Mouse (Mus musculus): Measurements from ENCODE around the gene Tmem266. TPM values are rescaled to one million over a fixed set of nuclear protein-coding genes. Genes with fewer than 3 reads are reported as not detected.

The Tmem266 gene
- polyA plus RNA-seq (2015; fragmentation: Nextera tagmentation; extraction: Ambion mirVana) = 0.14 and 0.18 TPM in 2 replicates

DNA sequence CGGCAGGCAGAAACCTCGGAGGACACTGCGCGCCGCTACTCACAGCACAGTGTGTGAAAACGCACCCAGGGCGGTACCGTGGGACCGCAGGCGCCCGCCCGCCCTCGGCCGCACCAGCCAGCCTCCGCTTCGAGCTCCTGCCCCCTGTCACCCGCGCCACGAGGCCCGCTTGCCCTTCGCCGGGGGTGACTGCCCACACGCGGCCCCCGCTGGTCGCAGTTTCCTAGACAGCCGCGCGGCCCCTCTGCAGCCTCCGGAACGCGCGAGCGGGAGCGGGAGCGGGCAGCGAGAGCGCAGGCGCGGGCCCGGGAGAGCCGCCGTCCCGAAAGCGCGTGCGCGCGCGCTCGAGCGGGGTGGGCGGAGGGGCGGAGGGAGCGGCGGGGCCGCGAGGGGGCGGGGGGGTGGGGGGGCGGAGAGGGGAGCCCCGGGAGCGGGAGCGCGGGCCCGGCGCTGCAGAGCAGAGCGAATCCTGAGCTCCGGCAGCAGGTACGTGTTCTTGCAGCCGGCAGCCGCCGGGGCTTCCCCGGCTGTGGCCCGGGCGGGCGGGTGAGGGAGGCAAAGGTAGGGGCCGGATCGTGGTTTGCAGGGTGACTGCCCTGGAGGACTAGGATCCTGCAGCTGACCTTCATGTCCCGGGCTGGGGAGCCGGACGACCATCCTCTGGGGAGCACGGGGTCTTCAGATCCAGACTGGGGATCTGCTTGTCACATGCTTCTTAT, at the start of gene Tmem266, which contains the start of gene Nrg4:
Gene Tmem266, plus strand, starts transcription at position 399 of the 719 bp plus-strand sequence.
Gene Nrg4, minus strand, starts transcription at position 330 of the 719 bp plus-strand sequence.
- WGBS = under 1% methylated on average over 71 of the region's 82 CpGs
- Histone ChIP-seq H3K27me3 (ENCODE audit: control insufficient read depth, insufficient read depth, low read length) (peaks cover 34% of the 10 kb centered on the region), H3K4me2 (ENCODE audit: low read depth, low read length) (peak within 1 kb of the TSS; percentile 93), H3K4me1 (ENCODE audit: control insufficient read depth, insufficient read depth, low read length) (peaks cover 9% of the 10 kb centered on the region), H3K9me3 (replicated peaks; ENCODE audit: control insufficient read depth, low read length) (no peaks in the 10 kb centered on the region), H3K9ac (ENCODE audit: low read length) (peak within 1 kb of the TSS; percentile 79), H3K4me3 (ENCODE audit: low read length) (peak within 1 kb of the TSS; percentile 75), H3K36me3 (ENCODE audit: control insufficient read depth, insufficient read depth) (no peaks in the 10 kb centered on the region), H3K27ac (ENCODE audit: low read length) (no peak within 1 kb of the TSS)
- ATAC-seq (replicated peaks; ENCODE audit: extremely low read depth, insufficient read depth, low FRiP score) = peak; percentile 85

GRCm38 (mm10) chr9:55277562-55277961, 49.2 kb upstream of the Tmem266 start:
- Histone ChIP-seq H3K27ac (ENCODE audit: low read length) (no peak overlapping the region), H3K4me3 (ENCODE audit: low read length) (no peak overlapping the region), H3K9me3 (replicated peaks; ENCODE audit: control insufficient read depth, low read length) (no peaks in the 10 kb centered on the region), H3K9ac (ENCODE audit: low read length) (no peak overlapping the region), H3K27me3 (ENCODE audit: control insufficient read depth, insufficient read depth, low read length) (no peaks in the 10 kb centered on the region), H3K4me1 (ENCODE audit: control insufficient read depth, insufficient read depth, low read length) (no peaks in the 10 kb centered on the region), H3K4me2 (ENCODE audit: low read depth, low read length) (no peak overlapping the region), H3K36me3 (ENCODE audit: control insufficient read depth, insufficient read depth) (no peaks in the 10 kb centered on the region)
- 76% methylated on average over 4 of the region's 4 CpGs for WGBS
- ATAC-seq (replicated peaks; ENCODE audit: extremely low read depth, insufficient read depth, low FRiP score) = no peak

DNA sequence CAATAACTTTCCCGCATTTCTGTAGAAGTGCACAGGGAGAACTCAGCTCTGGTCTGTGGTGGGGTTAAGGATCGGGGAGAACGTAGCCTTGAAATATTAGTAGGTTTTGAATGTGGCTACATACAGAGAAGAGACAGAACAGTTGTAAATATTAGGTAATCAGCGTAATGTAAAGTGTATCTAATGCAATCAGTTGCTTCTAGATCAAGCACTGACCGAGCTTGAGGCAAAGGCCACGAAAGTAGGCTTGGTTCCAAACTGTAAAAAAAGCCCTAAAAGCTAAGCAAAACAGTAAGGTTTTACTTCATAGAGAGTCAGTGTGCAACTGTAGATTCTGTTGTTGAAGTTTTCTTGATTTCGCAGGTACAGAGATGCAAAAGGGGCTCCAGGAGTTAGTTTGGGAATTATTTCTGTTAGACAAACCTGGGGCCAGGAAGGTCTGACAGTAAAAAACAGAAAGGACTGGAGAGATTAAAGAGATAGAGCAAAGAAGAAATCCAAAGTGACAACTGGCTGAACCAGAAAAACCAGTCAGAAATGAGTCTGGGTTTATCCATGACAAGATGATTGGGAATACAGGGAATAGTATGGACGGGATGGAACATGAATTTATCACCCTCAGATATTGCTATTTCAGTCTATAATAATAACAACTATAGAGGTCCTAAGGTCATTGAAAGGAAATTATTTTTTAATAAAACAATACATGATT, 47.4 kb upstream of the Tmem266 start:
- H3K36me3 ChIP-seq (ENCODE audit: control insufficient read depth, insufficient read depth) = no peaks in the 10 kb centered on the region
- no peak for ATAC-seq (replicated peaks; ENCODE audit: extremely low read depth, insufficient read depth, low FRiP score)
- H3K4me3 ChIP-seq (ENCODE audit: low read length) = no peak overlapping the region
- no peaks in the 10 kb centered on the region for H3K9me3 ChIP-seq (replicated peaks; ENCODE audit: control insufficient read depth, low read length)
- H3K4me2 ChIP-seq (ENCODE audit: low read depth, low read length) = no peak overlapping the region
- peaks cover 5% of the 10 kb centered on the region; the same call in 1 of the 2 replicates for H3K4me1 ChIP-seq (ENCODE audit: control insufficient read depth, insufficient read depth, low read length)
- H3K9ac ChIP-seq (ENCODE audit: low read length) = no peak overlapping the region
- no peaks in the 10 kb centered on the region for H3K27me3 ChIP-seq (ENCODE audit: control insufficient read depth, insufficient read depth, low read length)
- H3K27ac ChIP-seq (ENCODE audit: low read length) = no peak overlapping the region
- 78% methylated on average over 8 of the region's 8 CpGs for WGBS

GRCm38 (mm10) chr9:55283516-55283915, 43.2 kb upstream of the Tmem266 start:
- peak overlapping the region; percentile 1; the same call in 1 of the 2 replicates for H3K4me3 ChIP-seq (ENCODE audit: low read length)
- peaks cover 5% of the 10 kb centered on the region; the same call in 1 of the 2 replicates for H3K4me1 ChIP-seq (ENCODE audit: control insufficient read depth, insufficient read depth, low read length)
- ATAC-seq (replicated peaks; ENCODE audit: extremely low read depth, insufficient read depth, low FRiP score) = no peak
- peak overlapping the region; percentile 46 for H3K4me2 ChIP-seq (ENCODE audit: low read depth, low read length)
- H3K27me3 ChIP-seq (ENCODE audit: control insufficient read depth, insufficient read depth, low read length) = no peaks in the 10 kb centered on the region
- no peaks in the 10 kb centered on the region for H3K36me3 ChIP-seq (ENCODE audit: control insufficient read depth, insufficient read depth)
- 3% methylated on average over 14 of the region's 14 CpGs for WGBS
- H3K9ac ChIP-seq (ENCODE audit: low read length) = no peak overlapping the region
- H3K9me3 ChIP-seq (replicated peaks; ENCODE audit: control insufficient read depth, low read length) = no peaks in the 10 kb centered on the region
- H3K27ac ChIP-seq (ENCODE audit: low read length) = no peak overlapping the region

GRCm38 (mm10) chr9:55285197-55285596, 41.5 kb upstream of the Tmem266 start:
- Histone ChIP-seq H3K4me2 (ENCODE audit: low read depth, low read length) (no peak overlapping the region), H3K9me3 (replicated peaks; ENCODE audit: control insufficient read depth, low read length) (no peaks in the 10 kb centered on the region), H3K27ac (ENCODE audit: low read length) (no peak overlapping the region), H3K4me3 (ENCODE audit: low read length) (no peak overlapping the region), H3K4me1 (ENCODE audit: control insufficient read depth, insufficient read depth, low read length) (peaks cover 5% of the 10 kb centered on the region; the same call in 1 of the 2 replicates), H3K27me3 (ENCODE audit: control insufficient read depth, insufficient read depth, low read length) (no peaks in the 10 kb centered on the region), H3K36me3 (ENCODE audit: control insufficient read depth, insufficient read depth) (no peaks in the 10 kb centered on the region), H3K9ac (ENCODE audit: low read length) (no peak overlapping the region)
- ATAC-seq (replicated peaks; ENCODE audit: extremely low read depth, insufficient read depth, low FRiP score) = no peak
- 66% methylated on average over 3 of the region's 3 CpGs for WGBS

DNA sequence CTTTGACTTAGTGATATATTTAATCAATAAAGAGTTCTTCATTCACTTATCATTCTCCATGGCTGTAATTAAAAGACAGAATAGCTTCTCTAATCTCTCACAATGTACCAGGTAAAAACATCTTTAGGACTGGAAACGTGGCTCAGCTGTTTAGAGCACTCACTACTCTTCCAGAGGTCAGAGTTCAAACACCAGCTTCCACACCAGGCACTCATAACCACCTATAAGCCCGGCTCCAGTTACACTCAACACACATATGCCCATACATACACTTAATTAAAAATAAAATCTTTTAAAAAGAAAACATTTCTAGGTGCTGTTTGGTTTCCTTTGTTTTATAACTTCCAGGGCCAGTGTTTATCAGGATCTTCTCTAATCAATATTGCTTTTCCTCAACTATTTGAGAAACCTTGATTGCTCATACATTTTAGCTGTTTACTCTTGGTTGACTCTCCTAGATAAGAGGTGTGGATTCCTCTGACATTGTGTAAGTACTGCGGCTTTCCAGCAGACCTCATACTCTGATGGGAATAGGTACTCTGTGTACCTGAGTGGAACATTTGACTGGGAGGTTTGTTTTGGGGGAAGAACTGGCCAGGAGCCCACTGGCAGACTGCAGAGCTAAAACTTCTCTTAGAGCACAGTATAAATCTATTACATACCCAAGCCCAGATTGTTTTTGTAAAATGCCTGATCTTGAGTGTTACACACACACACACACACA, 37.1 kb upstream of the Tmem266 start:
- no peaks in the 10 kb centered on the region for H3K36me3 ChIP-seq (ENCODE audit: control insufficient read depth, insufficient read depth)
- H3K27ac ChIP-seq (ENCODE audit: low read length) = no peak overlapping the region
- 55% methylated on average over 3 of the region's 3 CpGs for WGBS
- H3K9ac ChIP-seq (ENCODE audit: low read length) = no peak overlapping the region
- no peak overlapping the region for H3K4me3 ChIP-seq (ENCODE audit: low read length)
- no peak overlapping the region for H3K4me2 ChIP-seq (ENCODE audit: low read depth, low read length)
- no peaks in the 10 kb centered on the region for H3K27me3 ChIP-seq (ENCODE audit: control insufficient read depth, insufficient read depth, low read length)
- H3K4me1 ChIP-seq (ENCODE audit: control insufficient read depth, insufficient read depth, low read length) = no peaks in the 10 kb centered on the region
- ATAC-seq (replicated peaks; ENCODE audit: extremely low read depth, insufficient read depth, low FRiP score) = no peak
- no peaks in the 10 kb centered on the region for H3K9me3 ChIP-seq (replicated peaks; ENCODE audit: control insufficient read depth, low read length)

- WGBS = 90% methylated on average over 4 of the region's 4 CpGs
- no peak overlapping the region for H3K9ac ChIP-seq (ENCODE audit: low read length)
- no peak overlapping the region for H3K4me3 ChIP-seq (ENCODE audit: low read length)
Observed at GRCm38 (mm10) chr9:55291966-55292365, 34.7 kb upstream of the Tmem266 start.

DNA sequence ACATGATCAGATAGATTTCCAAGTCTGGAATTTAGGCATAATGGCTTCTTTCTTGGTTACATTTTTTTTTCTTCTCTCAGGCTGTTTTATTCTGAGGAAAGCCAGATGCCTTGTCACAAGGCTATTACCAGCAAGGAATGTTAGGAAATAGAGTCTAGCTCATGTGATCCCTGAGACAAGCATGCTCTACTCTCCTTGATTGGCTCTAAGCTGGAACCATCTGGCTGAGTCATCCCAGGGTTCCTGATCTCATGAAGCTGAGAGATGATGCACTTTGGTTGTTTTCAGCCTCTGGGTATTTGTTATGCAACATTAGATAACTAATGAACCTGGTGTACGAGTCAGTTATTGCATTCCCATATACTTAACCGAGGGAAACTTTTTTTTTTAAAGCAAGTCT, 30.5 kb upstream of the Tmem266 start:
- no peak overlapping the region for H3K27ac ChIP-seq (ENCODE audit: low read length)
- H3K4me2 ChIP-seq (ENCODE audit: low read depth, low read length) = no peak overlapping the region
- no peaks in the 10 kb centered on the region for H3K4me1 ChIP-seq (ENCODE audit: control insufficient read depth, insufficient read depth, low read length)
- WGBS = 56% methylated on average over 2 of the region's 2 CpGs
- H3K27me3 ChIP-seq (ENCODE audit: control insufficient read depth, insufficient read depth, low read length) = no peaks in the 10 kb centered on the region
- ATAC-seq (replicated peaks; ENCODE audit: extremely low read depth, insufficient read depth, low FRiP score) = no peak
- no peaks in the 10 kb centered on the region for H3K9me3 ChIP-seq (replicated peaks; ENCODE audit: control insufficient read depth, low read length)
- H3K9ac ChIP-seq (ENCODE audit: low read length) = no peak overlapping the region
- no peak overlapping the region for H3K4me3 ChIP-seq (ENCODE audit: low read length)
- H3K36me3 ChIP-seq (ENCODE audit: control insufficient read depth, insufficient read depth) = no peaks in the 10 kb centered on the region

More at GRCm38 (mm10) chr9:55291966-55292365, 34.7 kb upstream of the Tmem266 start:
- no peak overlapping the region for H3K27ac ChIP-seq (ENCODE audit: low read length)
- no peaks in the 10 kb centered on the region for H3K27me3 ChIP-seq (ENCODE audit: control insufficient read depth, insufficient read depth, low read length)
- H3K4me1 ChIP-seq (ENCODE audit: control insufficient read depth, insufficient read depth, low read length) = no peaks in the 10 kb centered on the region
- no peaks in the 10 kb centered on the region for H3K9me3 ChIP-seq (replicated peaks; ENCODE audit: control insufficient read depth, low read length)
- no peak for ATAC-seq (replicated peaks; ENCODE audit: extremely low read depth, insufficient read depth, low FRiP score)
- H3K4me2 ChIP-seq (ENCODE audit: low read depth, low read length) = no peak overlapping the region
- no peaks in the 10 kb centered on the region for H3K36me3 ChIP-seq (ENCODE audit: control insufficient read depth, insufficient read depth)

Measured in heart, embryonic 16.5 days (tissue).